Mouse (Mus musculus) liver, embryonic 13.5 days (tissue): ENCODE data around the gene Lekr1. TPM values are rescaled to one million over a fixed set of nuclear protein-coding genes. Genes with fewer than 3 reads are reported as not detected.

Experiments
- ATAC-seq: fragments of 200-750 bp; cut with Nextera tagmentation; 2 replicates; pipeline ENCODE4 v1.8.0; 2017; ENCODE audit warnings: low read depth, mild to moderate bottlenecking, moderate number of reproducible peaks, moderate library complexity
- DNase-seq: peaks from one replicate; pipeline ENCODE4 v3.0.0; 2022
- H3K27ac ChIP-seq: fragments of 300-500 bp; sonication (generic); 2 replicates; pipeline ENCODE4 v1.5.1; 2015; ENCODE audit warnings: moderate library complexity, mild to moderate bottlenecking, inconsistent platforms
- H3K27me3 ChIP-seq: fragments of 300-500 bp; sonication (generic); 2 replicates; pipeline ENCODE4 v1.6.1; 2015; ENCODE audit warnings: mild to moderate bottlenecking, inconsistent platforms
- H3K36me3 ChIP-seq: fragments of 300-500 bp; sonication (generic); 2 replicates; pipeline ENCODE4 v1.6.1; 2015; ENCODE audit warnings: mild to moderate bottlenecking, inconsistent platforms
- H3K4me1 ChIP-seq: fragments of 300-500 bp; sonication (generic); replicated peaks from 2 replicates; pipeline ENCODE4 v1.6.1; 2015; ENCODE audit warnings: inconsistent platforms
- H3K4me2 ChIP-seq: fragments of 300-500 bp; sonication (generic); 2 replicates; pipeline ENCODE4 v1.6.1; 2015; ENCODE audit warnings: inconsistent platforms, mild to moderate bottlenecking, moderate library complexity
- H3K4me3 ChIP-seq: fragments of 300-500 bp; sonication (generic); replicated peaks from 2 replicates; pipeline ENCODE4 v1.5.1; 2015; ENCODE audit warnings: mild to moderate bottlenecking, inconsistent platforms
- H3K9ac ChIP-seq: fragments of 300-500 bp; sonication (generic); 2 replicates; pipeline ENCODE4 v1.6.1; 2015; ENCODE audit warnings: mild to moderate bottlenecking, inconsistent platforms
- H3K9me3 ChIP-seq: fragments of 300-500 bp; sonication (generic); replicated peaks from 2 replicates; pipeline ENCODE4 v1.6.1; 2016; ENCODE audit warnings: inconsistent platforms
- WGBS: fragments of 180-500 bp; shearing (Covaris S2); methylation state at CpG from one replicate; pipeline ENCODE4 v1.1.7; 2015; ENCODE audit not compliant: insufficient replicate concordance; 5-methylcytosine and 5-hydroxymethylcytosine counted together
- polyA plus RNA-seq: library from polyadenylated mRNA; unstranded; fragments of >200 nt; fragmentation: Nextera tagmentation; extraction: Ambion mirVana; gene quantifications from 2 replicates; pipeline ENCODE4 v1.2.1, GENCODE M21; 2015

The Lekr1 gene
- polyA plus RNA-seq, 1 experiment from 2014 or later, result 1.3 TPM

DNA sequence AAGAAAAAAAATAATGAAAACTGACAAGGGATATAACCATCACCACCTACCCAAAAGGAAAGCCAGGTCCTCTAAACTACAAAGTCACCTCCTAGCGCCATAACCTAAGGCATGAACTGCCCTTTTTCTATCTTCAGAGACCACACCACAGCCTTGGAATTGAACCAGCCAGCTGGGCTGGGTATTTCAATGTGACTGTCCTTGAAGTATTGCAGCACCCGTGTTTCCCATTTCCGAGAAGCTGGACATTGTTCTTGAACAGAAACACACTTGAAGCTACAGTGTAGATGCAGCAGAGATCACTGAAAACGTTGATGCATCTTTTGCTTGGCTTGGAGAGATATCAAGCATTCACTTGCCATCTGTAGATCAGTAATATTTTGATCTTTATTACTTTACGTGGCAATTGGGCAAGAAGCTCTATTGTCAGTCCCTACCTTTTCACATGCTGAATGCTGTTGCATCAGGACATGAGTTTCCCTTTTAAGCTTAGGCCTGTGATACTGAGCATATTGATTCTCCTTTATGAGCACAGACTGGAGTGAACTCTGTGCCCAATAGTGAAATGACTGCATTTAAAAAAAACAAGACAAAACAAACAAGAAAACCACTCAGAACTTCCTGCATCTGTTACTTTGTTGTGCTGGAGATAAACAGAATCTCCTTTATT, 176.6 kb downstream of the Lekr1 start:
- no peak for DNase-seq
- 61% methylated on average over 5 of the region's 5 CpGs for WGBS
- Histone ChIP-seq H3K4me1 (0 out of 2 replicates have a peak, but pooled peaks cover 3% of the 10 kb centered on the region), H3K4me3 (no peak overlapping the region), H3K4me2 (no peak overlapping the region), H3K36me3 (no peaks in the 10 kb centered on the region), H3K27ac (no peak overlapping the region), H3K9ac (no peak overlapping the region), H3K27me3 (no peaks in the 10 kb centered on the region), H3K9me3 (no peaks in the 10 kb centered on the region)
- no peak for ATAC-seq

DNA sequence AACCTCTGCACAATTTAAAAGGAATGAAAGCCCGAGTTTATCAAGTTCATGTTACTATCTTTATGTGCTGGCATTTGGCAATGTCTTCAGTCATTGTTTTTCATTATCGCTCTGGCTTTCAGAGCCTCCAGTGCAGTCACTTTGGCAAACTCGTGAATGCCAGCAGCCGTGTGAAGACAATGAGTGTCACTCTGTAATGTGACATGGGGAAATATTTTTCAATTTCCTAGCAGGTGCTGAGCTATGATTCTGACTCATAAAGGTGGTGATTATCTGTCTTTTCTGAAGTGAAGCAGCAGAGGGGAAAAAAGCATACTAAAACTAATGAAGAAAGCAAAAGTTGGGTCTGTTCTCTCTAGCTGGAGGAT, 177.1 kb downstream of the Lekr1 start:
- Histone ChIP-seq H3K4me3 (no peak overlapping the region), H3K9ac (no peak overlapping the region), H3K36me3 (no peaks in the 10 kb centered on the region), H3K4me1 (0 out of 2 replicates have a peak, but pooled peaks cover 3% of the 10 kb centered on the region), H3K27ac (no peak overlapping the region), H3K4me2 (no peak overlapping the region), H3K27me3 (no peaks in the 10 kb centered on the region), H3K9me3 (no peaks in the 10 kb centered on the region)
- WGBS, result 50% methylated on average over 4 of the region's 4 CpGs
- ATAC-seq (no peak), DNase-seq (no peak)

DNA sequence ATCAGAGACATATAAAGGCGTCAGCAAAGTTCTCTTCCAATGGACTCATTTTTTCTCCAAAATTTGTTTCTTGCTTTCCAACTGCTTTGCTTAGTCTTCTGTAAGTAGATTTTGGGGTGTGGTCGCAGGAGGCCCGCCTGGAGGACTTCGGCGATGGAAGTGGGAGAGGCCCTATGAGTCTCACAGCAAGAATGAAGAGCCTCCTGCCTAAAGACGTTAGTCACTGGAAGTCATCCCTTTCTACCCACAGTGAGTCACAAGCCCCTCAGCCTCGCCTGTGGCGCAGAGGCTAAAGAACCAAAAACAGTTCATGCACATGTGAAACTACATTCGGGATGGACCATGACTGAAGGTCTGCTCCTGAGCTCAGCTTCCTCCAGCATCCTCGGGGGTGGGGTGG, 178.3 kb downstream of the Lekr1 start:
- H3K9ac ChIP-seq, result no peak overlapping the region
- H3K4me1 ChIP-seq, result 0 out of 2 replicates have a peak, but pooled peaks cover 3% of the 10 kb centered on the region
- H3K4me2 ChIP-seq, result no peak overlapping the region
- no peak overlapping the region for H3K4me3 ChIP-seq
- H3K9me3 ChIP-seq, result no peaks in the 10 kb centered on the region
- 65% methylated on average over 10 of the region's 10 CpGs for WGBS
- DNase-seq, result no peak
- H3K27me3 ChIP-seq, result no peaks in the 10 kb centered on the region
- no peak overlapping the region for H3K27ac ChIP-seq
- ATAC-seq, result no peak
- H3K36me3 ChIP-seq, result no peaks in the 10 kb centered on the region

DNA sequence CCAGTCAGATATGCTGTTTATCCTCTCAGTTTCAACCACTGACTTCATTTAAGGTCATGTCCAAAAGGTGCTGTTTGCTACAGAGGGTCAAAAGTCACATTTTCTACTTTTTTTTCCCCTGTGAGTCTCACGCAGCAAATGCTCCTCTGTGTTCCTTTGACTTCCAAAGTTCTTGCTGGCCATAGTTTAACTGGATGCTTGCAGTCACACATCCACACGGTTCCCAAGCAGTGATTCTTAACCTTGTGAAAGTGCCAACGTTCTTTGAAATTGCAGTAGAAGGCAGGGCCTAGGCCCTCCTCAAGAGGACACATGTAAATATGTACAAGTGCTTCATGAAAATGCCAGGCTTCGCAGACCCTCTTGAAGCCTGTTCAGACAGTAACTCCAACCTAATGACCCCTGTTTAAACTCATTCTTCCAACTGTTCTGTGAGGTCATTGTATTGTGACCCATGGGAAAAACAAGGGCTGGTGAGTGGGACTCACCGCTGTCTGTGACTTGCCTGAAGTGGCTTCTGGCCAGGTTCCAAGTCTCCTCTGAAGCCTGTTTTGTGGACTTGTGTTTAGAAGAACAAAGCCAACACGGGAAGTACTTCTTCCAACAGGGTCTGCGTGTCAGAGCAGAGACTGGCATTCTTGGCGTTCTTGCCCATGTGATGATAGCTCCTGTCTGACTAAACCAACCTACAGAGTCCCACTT, 179.0 kb downstream of the Lekr1 start:
- no peaks in the 10 kb centered on the region for H3K27me3 ChIP-seq
- H3K4me3 ChIP-seq, result no peak overlapping the region
- no peak overlapping the region for H3K4me2 ChIP-seq
- H3K4me1 ChIP-seq, result 0 out of 2 replicates have a peak, but pooled peaks cover 3% of the 10 kb centered on the region
- no peak for ATAC-seq
- H3K9ac ChIP-seq, result no peak overlapping the region
- no peaks in the 10 kb centered on the region for H3K9me3 ChIP-seq
- DNase-seq, result no peak
- H3K36me3 ChIP-seq, result no peaks in the 10 kb centered on the region
- 53% methylated on average over 8 of the region's 8 CpGs for WGBS
- no peak overlapping the region for H3K27ac ChIP-seq

DNA sequence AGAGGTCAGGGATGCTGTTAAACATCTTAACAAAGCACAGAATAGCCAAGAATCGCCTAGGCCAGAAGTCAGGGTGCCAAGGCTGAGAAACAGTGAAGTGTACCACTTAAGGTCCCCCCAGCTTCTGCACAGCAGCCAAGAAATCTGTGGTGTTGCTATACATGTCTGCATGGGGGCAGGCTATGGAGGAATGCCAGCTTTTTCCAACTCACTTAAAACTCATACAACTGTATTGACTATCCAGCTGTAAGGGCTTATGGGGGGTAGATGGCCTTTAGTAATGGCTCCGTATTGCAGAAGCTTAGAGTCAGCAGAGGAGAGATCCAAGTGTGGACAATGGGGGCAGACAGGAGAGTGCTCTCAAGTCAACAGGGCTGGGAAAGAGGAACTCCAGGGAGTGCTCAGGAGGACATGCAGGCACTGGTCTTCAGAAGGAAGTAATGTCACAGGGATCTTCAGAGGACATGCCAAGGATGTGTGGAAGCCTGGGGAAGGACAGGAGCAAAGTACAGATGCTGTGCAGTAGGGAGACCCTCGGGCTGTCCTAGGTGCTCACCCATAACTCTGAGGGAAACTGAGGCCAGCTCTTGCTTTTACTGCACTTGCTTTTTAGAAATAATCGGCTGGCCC, 181.2 kb downstream of the Lekr1 start:
- Histone ChIP-seq H3K9me3 (no peaks in the 10 kb centered on the region), H3K4me3 (no peak overlapping the region), H3K4me2 (no peak overlapping the region), H3K27me3 (no peaks in the 10 kb centered on the region), H3K4me1 (0 out of 2 replicates have a peak, but pooled peaks cover 3% of the 10 kb centered on the region), H3K9ac (no peak overlapping the region), H3K36me3 (no peaks in the 10 kb centered on the region), H3K27ac (no peak overlapping the region)
- 60% methylated on average over 4 of the region's 4 CpGs for WGBS
- ATAC-seq (no peak), DNase-seq (no peak)

DNA sequence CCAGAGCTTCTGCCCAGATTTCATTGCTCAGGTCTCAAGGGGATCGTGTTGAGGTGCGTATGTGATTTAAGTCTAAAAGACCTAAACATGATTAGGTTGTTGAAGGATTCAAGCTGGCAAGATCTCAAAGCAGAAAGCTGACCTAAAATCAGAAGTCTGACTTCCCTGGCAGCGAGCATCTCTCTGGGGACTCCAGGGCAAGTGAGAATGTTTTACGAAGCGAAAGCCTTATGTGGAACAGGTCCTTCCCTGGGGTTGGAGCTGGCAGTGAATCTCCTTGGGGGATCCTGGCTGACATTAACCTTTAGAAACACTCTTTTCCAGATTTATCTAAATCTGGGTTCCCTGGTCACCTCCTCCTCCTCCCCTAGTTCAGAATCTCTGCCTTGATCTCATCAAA, 187.7 kb downstream of the Lekr1 start:
- 81% methylated on average over 5 of the region's 5 CpGs for WGBS
- Histone ChIP-seq H3K27ac (no peak overlapping the region), H3K4me1 (peaks cover 6% of the 10 kb centered on the region), H3K27me3 (no peaks in the 10 kb centered on the region), H3K4me3 (no peak overlapping the region), H3K9me3 (no peaks in the 10 kb centered on the region), H3K9ac (no peak overlapping the region), H3K36me3 (no peaks in the 10 kb centered on the region), H3K4me2 (no peak overlapping the region)
- no peak for ATAC-seq
- DNase-seq, result no peak

DNA sequence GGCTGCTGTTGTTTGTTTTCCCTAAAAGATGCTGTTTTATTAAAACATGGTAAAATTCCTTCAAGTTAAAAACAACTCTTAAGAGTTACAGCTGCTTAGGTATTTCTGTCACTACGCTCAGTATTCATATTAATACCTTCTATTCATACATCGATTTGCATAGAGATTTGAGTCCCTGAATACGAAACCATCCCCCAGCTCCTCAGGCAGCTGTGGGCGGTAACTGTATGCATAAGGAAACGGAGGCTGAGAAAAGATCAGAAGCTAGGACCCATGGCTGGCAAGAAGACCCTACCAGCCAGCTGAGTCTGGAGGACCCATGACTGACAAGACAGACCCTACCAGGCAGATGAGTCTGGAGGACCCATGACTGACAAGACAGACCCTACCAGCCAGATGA, 189.5 kb downstream of the Lekr1 start:
- no peak overlapping the region for H3K9ac ChIP-seq
- no peaks in the 10 kb centered on the region for H3K27me3 ChIP-seq
- ATAC-seq, result no peak
- 68% methylated on average over 5 of the region's 5 CpGs for WGBS
- H3K4me1 ChIP-seq, result peaks cover 9% of the 10 kb centered on the region
- H3K9me3 ChIP-seq, result no peaks in the 10 kb centered on the region
- H3K36me3 ChIP-seq, result no peaks in the 10 kb centered on the region
- H3K27ac ChIP-seq, result no peak overlapping the region
- no peak for DNase-seq
- H3K4me3 ChIP-seq, result no peak overlapping the region
- H3K4me2 ChIP-seq, result no peak overlapping the region

DNA sequence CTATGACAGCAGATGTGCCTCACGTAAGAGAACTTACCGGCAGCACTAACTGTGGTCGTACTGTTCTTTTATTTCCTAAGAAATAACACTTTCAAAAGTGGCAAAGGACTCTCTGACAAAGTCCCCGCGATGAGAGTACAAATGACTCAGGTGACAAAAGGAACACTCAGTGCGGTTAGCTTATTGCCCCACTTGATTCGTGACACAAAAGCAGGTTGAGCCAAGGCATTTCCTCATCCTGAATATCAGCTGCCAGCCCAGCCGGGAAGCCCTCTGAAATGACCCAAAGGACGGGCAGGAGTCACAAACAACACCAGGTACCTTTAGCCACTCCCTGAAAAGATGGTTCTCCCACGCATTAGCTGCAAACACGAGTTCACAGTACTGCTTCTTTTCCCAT, 192.1 kb downstream of the Lekr1 start:
- Histone ChIP-seq H3K4me2 (no peak overlapping the region), H3K9ac (no peak overlapping the region), H3K36me3 (no peaks in the 10 kb centered on the region), H3K27me3 (no peaks in the 10 kb centered on the region), H3K4me1 (peaks cover 20% of the 10 kb centered on the region), H3K9me3 (no peaks in the 10 kb centered on the region), H3K4me3 (no peak overlapping the region), H3K27ac (no peak overlapping the region)
- no peak for ATAC-seq
- no peak for DNase-seq
- WGBS, result 44% methylated on average over 11 of the region's 11 CpGs

DNA sequence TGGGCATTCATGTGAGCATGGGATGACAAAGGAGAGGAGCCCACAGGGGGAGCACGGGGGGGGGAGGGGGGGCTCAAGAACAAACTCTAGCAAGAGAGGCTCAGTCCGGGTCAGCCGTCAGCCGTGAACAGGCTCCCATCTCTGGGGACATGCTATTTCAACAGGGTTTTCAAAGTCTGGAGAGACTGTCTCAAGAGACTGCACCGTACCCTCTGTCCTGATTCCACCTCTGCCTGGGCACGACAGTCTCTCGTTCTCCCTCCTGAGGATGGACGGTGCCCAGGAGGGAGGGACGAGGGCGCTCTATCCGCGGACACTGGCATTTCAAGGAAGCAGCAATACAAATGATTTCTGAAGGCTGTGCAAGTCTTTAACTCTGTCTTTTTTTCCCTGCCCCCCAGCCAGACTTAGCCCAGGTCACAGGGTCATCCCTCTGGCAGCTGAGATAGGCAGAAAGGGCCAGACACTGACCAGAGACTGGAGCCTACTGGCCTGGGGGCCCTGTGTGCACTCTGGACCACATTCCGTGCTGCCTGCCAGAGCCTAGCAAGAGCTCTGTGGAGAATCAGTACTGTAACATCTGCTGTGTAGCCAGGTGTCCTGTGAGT, 192.8 kb downstream of the Lekr1 start:
- Histone ChIP-seq H3K9ac (no peak overlapping the region), H3K4me1 (peaks cover 20% of the 10 kb centered on the region)
- DNase-seq, result no peak

DNA sequence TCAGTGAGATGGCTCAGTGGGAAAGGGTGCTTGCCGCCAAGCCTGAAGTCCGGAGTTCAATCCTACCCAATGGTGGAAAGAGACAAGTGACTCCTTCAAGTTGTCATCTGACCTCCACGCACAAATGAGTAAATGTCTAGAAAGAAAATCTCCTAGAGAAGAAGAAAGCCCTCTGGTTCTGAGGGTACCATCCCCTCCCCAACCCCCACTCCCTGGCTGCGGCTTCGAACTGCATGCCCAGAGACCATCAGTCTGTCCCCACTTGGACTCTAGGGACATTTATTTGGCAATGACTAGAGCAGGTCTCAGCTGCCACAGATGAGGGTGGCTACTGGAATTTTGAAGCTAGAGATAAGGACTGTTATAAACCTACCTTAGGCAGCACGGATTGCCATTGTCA, 193.7 kb downstream of the Lekr1 start:
- Histone ChIP-seq H3K36me3 (no peaks in the 10 kb centered on the region), H3K4me2 (no peak overlapping the region), H3K9ac (no peak overlapping the region), H3K9me3 (no peaks in the 10 kb centered on the region), H3K4me3 (no peak overlapping the region), H3K27ac (no peak overlapping the region), H3K27me3 (no peaks in the 10 kb centered on the region), H3K4me1 (peaks cover 20% of the 10 kb centered on the region)
- ATAC-seq, result no peak
- WGBS, result 77% methylated on average over 6 of the region's 6 CpGs
- no peak for DNase-seq

More for the DNA sequence above, 192.8 kb downstream of the Lekr1 start:
- no peak overlapping the region for H3K4me3 ChIP-seq
- H3K9me3 ChIP-seq, result no peaks in the 10 kb centered on the region
- no peaks in the 10 kb centered on the region for H3K36me3 ChIP-seq
- peak overlapping the region; percentile 22; the same call in 1 of the 2 replicates for H3K4me2 ChIP-seq
- H3K27ac ChIP-seq, result no peak overlapping the region
- no peaks in the 10 kb centered on the region for H3K27me3 ChIP-seq
- WGBS, result 43% methylated on average over 13 of the region's 13 CpGs
- peak; percentile 47; the same call in 1 of the 2 replicates for ATAC-seq

DNA sequence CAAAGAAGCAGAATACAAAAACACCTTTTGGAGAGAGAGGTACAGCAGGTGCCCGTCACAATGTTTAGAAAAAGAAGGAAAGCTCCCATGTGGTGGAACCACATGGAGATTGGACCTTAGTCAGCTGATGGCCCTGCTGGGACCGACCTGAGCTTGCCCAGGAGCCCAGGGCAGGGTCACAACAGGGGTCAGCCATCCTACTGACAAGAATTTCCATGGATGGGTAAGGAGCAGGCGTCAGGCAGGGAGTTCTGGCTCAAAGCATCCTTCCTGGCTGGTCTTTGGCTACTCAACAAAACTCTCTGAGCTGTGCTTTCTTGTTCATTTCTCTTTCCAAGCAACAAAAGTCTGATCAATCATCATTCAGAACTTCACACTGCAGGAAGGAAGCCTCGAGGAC, 194.9 kb downstream of the Lekr1 start:
- 36% methylated on average over 4 of the region's 4 CpGs for WGBS
- Histone ChIP-seq H3K4me2 (no peak overlapping the region), H3K36me3 (no peaks in the 10 kb centered on the region), H3K9ac (no peak overlapping the region), H3K4me3 (no peak overlapping the region), H3K9me3 (no peaks in the 10 kb centered on the region), H3K27me3 (no peaks in the 10 kb centered on the region), H3K27ac (no peak overlapping the region), H3K4me1 (peaks cover 20% of the 10 kb centered on the region)
- DNase-seq, result no peak
- no peak for ATAC-seq
